Mouse (Mus musculus) cerebellum, postnatal 10 days (tissue): ENCODE data around the gene Med25.
"Not testable (repeated sequence)": the region's sequence is repeated elsewhere in the genome, so short reads cannot be mapped to it uniquely, and the experiment has no call there.

Source experiments
- DNase-seq, 2 experiments: peaks; one replicate each; pipeline ENCODE4 v3.0.0; 2021; ENCODE audit warnings: mixed read lengths in 2 of 2

Med25 gene

DNA sequence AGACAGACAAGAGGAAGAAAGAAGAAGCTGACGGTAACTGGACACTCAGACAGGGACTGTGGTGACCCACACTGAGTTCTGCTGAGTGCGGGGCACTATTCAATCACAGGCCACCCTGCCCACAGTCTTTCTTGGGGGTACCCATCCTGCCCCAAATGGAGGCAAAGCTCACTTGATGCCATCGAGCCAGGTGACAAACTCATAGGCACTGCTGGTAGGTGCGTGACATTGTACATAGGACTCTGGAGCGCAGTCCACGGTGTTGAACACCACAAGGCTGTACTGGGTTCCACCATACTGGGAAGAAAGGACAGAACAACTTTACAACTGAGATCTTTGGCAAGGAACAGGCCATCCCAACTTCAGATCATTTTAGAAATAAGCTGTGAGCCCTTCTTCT, 901 bp downstream of the Med25 start:
- no peak for DNase-seq

DNA sequence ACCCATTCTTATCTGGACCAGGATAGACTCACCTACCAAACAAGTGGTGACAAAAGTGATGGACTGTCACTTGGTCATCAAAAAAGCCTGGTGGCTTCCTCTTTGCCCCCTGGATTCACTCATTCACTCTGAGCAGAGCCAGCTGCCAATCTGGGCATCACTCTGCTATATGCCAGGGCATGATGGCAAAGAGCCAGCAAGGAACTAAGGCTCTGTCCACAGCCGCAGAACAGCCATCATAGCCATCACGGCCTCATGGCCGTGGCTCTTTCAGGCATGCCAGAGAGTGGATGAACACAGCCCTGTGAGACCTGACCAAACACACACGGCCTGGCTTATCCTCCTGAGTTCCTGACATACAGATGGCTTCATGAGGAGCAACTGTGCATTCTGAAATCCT, 1.8 kb downstream of the Med25 start:
- DNase-seq = peak; percentile 70

DNA sequence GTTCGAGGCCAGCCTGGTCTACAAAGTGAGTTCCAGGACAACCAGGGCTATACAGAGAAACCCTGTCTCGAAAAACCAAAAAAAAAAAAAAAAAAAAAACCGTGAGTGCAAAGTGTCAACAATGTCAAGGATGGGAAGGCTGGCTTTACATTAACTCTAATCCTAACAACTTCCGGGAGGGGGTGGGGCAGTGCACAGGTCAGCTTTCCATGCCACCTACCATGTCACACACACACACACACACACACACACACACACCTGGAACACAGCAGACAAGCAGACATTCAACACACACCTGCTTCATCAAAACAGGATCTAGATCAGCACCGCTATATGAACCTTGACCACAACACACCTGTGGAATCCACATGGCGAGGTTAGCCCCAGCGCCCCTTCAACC, 2.3 kb downstream of the Med25 start:
- DNase-seq = no peak

DNA sequence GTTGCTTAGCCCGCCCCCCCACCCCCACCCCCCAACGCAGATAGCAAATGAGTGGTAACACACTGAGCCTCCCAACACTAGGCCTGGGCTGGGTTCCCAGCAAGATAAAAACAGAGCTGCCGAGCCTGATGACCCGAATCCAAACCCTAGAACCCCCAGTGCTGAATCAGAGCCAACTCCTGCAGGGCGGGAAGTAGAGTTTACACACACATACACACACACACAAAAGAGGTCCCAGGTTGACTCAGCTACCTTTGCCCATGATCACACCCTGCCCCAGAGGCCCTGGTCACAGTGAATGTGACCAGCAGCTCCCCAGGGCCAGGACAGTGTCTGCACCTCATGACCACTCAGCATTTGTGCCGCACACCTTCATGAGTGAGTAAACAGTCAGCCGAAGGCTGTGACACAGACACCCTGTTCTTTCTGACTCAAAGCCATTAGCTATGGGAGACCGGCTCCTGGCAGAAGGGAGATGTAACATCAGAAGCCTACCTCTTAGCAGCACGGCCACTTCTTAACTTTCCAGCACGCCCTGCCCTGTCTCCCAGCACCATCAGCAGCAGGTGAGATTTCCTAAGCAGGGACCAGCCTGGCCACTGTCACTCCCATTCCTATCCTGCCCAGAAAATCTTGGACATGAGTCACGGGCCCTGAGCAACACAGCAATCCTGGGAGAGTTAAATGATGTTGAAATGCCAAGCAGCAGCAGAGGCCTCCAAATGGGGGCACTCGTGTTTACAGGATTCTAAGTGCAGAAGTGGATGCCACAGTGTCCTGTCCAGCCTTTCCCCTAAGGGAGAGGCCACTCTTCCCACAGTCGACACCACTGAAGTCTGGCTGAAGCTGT, 4.0 kb downstream of the Med25 start:
- DNase-seq = peak; percentile 65 to 69

DNA sequence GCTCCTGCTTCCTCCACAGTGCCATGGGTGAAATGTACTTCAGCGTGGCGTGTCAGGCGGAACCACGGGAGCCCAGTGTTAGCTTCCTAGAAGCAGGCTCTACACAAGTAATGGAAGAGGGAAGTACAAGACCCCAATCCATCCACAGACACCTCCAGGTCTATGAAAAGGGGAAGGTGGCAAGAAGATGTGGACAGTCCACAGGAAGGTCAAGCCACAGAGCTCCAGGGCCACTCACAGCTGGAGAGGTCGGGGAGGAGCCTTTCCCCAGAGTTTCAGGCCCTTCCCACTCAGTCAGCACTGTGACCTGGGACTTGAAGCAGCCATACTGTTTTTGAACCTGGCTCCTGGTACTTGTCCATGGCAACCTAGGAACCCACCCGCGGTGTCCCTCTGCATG, 5.5 kb downstream of the Med25 start:
- no peak for DNase-seq

DNA sequence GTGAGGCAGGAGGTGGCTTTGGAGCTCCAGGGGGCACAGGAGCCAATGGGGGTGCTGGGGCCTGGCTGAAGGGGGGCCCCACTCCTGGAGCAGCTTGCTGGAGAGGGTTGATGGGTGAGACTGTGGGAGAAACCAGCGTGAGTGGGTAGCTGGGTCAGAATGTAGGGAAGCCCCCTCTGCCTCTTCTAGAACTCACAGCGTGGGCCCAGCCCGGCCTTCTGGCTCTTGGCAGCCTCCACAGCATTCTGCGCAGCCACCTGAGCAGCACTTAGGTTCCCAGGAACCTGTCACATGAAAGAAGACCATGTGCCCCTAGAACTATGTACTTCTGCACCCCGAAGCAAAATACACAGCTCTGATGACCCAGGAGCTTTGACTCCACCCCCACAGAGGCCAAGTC, 7.9 kb downstream of the Med25 start:
- peak in 1 of 2 experiments; percentile 56 for DNase-seq

DNA sequence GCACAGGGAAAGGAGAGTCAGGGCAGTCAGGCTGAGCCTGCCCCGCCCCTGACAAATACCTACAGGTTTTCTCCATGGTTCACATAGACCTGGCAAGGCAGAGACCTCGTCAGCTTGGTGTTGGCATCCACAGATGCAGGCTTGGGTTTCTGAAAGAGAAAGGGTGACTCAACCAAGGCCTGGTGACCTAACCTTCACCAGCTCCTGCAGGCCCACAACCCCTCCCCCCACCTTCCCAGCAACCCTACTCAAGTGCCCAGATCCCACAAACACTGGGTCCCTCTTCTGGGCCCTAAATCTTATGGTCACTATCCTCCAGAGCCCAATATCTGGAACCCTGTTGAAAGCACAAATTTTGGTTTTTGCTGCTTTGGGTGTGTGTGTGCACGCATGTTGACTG, 9.5 kb downstream of the Med25 start:
- DNase-seq = peak in 1 of 2 experiments; percentile 14

DNA sequence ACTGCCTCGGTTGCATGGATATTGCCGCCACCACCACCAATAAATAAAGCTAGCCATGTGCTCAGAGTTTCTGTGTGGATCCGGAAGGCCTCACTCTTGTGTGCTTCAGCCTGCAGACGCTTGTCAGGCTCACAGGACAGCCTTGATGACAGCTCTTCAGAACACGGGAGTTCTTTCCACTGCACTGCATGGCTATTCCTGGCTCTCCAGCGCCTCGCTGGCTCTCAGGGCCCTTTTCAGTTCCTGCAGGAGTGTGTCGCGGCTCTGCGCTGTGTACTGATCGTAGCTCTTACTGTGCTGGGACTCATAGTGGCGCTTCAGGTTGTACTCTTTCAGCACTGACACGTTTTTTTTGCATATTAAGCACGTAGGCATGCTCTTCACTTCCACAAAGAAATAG, 14.7 kb downstream of the Med25 start:
- DNase-seq = no peak

DNA sequence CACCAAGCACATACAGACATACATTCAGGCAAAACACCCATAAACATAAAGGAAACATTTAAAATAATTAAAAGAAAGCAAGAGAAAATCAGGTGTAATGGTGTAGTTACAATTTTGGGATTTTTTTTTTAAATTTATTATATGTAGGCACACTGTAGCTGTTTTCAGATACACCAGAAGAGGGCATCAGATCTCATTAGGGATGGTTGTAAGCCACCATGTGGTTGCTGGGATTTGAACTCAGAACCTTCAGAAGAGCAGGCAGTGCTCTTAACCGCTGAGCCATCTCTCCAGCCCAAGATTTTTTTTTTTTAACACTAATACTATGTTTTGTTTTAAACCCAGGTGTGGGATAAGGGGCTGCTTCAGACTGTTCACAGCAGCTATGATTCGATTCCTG, 20.7 kb downstream of the Med25 start:
- not testable (repeated sequence) for DNase-seq

DNA sequence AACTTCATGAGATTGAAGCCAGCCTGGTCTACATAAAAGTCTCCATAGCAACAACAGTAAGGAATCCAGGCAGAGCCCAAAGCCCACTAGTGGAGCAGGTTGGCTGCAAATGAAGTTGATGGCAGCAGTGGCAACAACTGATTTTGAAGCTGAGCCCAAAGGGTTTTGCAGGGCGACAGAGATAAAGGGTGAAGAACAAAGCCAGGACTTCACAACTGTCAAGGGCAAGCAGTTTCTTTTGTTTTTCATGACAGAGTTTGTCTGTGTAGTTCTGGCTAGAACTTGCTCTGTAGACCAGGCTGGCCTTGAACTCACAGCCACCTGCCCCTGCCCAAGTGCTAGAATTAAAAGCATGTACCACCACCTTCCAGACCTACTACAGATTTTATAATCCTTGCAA, 21.3 kb downstream of the Med25 start:
- no peak for DNase-seq

DNA sequence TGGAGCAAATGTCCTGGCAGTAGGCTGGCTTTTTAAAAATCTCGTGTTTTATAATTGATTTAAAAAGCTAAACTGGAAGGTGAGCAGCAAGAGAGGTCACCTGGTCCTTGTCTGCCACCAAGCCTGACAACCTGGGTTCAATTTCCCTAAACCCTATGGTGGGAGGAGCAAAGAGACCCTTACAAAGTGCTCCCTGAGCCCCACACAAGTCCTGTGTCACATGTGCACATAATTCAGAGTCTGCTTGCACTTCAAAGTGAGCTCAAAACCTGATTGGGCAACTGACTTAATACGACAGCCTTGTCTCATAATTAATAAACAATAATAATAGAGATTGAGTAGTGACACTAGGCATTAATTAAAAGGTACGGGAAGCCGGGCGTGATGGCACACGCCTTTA, 21.9 kb downstream of the Med25 start:
- no peak for DNase-seq

DNA sequence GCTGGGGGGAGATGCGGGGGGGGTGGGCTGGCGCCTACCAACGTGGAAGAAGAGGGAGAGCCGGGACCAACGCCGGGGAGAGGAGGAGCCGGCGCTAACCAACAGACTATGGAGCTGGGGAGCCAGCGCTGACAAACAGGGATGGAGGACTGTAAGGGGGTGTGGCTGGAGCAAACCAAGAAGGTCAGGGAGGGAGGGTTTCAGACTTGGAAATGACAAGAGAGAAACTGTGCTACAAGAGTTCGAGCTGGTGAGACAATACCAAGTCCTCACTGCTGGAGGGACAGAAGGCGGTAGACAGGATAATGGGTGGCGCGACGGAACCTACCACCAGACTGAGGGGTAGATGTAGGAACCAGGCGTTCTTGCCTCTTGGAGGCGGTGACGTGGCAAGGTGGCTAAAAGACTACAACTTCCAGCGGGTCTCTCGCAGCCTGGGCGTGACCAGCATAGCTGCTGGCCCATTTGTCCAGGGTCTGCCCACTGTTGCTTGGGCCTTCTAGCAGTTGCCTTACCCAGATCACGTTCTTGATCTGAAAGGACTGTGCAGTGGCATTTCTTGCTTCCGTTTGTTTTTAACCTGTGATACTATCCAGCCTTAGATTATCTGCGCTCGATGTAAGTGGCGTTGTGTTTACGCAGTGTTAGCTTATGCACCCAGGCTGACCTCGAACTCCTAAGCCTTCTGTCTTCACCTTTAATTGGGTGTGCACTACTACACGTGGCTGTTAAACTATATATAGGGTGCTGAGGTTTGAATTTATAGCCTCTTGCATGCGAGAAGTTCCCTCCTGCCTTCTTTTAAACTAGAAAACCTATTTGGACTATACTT, 22.6 kb downstream of the Med25 start, which contains the start of gene Ptov1:
Ptov1 (minus strand) TSS at position 92 of the 832 bp plus-strand sequence.
- peak; percentile 94 to 96 for DNase-seq

DNA sequence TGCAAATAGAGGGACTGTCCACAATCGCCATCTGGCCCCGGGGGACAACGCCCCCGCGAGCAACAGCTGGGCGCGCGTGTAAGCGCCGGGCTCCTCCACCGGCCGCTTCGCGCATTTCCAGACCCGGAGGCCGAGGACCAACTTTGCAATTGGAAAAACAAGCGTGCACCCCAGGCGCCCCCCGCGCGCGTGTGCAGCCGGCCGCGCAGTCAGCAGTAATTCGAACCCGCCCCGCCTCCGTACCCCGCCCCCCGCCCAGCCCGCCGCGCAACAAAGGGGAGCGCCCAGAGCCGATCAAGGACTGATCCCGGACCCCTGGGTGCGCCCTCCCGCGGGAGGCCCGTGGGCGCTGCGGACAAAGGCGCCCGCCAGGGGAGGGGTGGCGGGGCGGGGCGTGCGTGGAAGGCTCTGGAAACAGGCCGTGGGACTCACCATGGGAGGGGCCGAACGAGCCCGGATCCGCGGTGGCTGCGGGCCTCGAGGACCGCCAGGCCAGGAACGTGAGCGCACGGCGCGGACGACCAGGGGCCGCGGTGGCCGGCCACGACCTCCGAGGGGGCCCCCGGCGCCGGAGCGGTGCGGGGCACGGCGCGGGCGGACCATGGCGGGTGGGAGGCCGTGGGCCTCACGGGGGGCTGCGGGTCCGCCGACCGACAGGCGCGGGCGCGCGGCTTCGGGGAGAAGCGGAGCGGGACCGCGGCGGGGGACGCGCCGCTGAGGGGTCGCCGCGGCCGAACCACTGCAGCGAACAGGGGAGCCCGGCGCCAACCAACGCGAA, 23.4 kb downstream of the Med25 start:
- DNase-seq = peak; percentile 75 to 77

DNA sequence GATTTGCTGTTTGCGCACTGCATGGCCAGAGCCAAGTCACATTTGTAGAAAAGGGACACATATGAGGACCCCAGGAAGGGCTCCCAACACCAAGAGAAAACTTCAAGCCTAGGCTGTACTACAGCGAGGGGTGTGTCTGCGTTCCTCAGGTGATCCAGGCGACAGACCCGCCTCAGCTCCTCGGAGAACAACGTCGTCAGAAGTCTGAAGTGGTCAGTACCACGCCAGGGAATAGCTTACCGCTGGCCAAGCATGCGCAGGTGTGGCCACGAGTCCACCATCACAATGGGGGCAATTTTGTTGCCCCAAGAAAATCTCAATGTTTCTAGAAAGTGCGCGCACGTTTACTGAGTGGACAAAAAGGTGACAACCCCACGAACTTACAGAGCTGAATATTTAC, 24.0 kb downstream of the Med25 start:
- peak; percentile 28 to 36 for DNase-seq

DNA sequence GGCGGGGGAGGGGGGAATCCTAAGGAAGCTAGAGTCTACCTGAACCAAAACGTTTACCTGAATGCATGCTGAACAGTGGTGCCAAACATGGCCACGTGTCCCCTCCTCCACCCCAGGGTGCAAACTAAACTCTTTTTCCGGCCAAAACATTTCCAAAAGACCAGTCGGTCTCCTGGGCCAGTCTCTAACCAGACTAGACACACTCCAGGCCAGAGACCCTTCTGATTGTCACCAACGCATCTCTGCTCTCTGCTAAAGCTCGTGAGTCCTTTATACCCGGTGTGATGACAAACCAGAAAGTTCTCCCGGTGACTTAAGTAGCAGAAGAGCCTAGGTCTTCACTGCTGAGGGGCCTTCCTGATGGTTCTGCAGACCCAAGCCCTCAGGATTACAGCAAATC, 24.7 kb downstream of the Med25 start:
- DNase-seq = peak in 1 of 2 experiments; percentile 24

DNA sequence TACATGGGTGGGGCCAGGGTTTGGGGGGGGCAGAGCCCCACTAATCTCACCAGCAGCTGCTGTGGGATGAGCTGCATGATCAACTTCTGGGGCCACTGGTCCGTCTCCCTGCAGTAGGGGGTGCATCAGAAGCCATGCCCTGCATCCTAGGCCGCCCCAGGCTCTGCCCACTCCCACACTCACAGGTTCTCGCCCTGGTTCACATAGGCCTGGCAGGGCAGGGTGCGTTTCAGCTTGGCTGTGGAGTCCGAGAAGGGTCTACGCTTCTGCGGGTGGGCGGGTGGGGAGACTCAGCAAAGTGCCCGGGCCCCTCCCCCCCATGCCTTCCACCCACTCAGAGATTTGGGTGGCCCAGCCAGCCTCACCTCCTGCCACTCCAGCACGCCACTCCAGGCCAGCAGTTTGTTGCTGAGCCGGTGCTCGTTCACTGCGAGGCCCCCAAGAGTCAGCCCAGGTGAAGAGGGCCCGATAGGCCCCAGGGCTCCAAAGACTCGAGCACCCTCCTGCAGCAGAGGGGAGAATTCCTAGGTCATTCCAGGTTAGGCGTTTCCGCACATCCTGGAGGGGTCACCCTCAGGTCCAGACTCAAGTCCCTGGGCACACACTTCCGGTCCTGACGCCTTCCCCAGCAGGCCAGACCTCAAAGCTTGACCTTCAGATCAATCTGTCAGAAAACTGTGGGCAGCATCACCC, 25.4 kb downstream of the Med25 start:
- DNase-seq = peak; percentile 32 to 35

DNA sequence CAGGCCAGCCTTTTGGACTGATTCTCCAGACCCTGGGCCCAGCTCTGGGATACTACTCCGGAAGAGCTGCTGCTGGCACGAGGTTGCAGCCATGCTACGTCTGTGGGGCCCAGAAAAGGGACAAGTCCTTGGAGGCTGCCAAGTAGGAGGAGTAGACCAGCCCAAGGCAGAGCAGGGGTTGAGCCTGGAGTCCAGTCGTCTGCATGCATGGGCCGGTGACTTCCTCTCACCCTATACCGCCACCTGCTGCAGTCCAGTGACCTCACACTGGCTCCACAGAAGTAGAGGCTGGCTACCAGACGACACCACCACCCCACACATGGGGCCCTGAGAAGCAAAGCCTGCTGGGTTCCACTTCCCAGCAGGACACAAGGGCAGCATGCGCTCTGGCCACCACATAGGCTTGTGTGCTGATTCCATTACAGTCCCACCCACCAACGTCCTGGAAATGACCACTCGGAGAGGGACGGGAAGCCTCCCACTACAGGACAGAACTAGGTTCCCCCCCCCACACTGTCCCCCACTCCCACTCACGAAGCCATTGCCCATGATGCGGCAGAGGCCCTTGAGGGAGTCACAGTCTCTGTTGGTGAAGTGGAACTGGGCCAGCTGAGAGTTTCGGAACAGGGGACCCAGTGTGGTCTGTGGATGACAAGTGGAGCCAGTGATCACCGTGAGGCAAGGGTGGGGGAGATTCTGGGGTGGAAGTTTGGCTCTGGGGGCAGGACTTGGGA, 26.1 kb downstream of the Med25 start:
- DNase-seq = peak; percentile 51

DNA sequence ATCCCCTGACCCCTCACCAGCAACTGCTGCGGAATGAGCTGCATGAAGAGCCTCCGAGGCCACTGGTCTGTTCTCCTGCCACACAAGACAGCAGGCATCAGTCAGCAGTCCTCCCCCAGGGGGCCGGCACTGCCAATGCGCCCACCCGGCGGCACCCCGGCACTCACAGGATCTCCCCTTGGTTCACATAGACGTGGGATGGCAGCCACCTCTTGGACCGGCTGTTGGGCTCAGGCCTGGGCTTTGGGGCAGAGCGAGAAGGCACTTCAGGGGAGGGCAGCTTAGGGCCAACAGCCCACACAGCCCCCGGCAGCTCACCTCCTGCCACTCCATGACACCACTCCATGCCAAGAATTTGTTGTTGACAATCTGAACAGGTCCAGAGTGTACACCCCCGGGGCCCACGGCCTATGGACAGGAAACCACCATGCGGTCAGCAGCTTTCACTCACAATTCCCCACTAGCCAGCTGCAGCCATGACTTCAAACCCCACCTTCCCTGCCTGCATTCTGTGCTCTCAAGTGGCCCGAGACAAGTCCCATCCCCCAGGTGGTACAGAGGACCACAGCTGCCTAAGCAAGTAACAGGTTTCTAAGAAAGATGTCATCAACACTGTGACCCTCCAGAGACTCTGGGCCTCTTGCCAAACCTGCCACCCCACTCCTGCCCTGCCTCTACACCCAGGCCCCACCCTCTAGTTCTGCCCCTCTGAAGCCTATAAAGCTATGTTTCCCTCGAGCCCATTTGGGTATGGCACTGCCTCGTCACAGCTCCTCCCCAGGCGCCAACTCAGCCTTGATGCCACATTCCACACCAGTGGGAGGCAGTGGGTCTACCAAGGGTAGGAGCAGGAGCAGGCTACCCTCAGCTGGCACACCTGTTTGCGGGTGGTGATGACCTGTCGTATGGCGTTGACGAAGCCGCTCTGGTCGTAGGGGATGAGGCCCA, 27.6 kb downstream of the Med25 start:
- peak; percentile 52 to 56 for DNase-seq

DNA sequence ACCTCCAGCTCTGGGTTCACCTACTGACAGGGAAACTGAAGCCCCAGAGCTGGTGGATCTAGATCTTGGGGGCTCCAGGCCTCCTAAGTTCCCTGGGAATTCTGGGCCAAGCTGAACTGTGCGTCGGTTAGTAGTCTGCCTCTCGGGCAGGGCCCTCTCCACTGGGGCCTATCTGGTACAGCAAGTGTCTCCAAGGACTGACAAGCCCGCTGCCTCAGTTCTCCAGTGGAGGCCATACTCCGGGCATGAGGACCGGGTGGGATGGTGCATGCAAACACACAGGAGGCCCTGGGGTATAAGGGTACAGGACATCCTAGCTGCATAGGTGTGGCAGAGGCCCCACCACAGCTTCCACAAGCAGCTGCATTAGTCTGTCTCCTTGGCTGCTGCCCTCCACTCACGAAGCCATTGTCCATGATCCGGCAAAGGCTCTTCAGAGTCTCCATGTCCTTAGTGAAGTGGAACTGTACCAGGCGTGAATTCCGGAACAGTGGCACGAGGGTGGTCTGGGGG, 28.5 kb downstream of the Med25 start:
- no peak for DNase-seq

DNA sequence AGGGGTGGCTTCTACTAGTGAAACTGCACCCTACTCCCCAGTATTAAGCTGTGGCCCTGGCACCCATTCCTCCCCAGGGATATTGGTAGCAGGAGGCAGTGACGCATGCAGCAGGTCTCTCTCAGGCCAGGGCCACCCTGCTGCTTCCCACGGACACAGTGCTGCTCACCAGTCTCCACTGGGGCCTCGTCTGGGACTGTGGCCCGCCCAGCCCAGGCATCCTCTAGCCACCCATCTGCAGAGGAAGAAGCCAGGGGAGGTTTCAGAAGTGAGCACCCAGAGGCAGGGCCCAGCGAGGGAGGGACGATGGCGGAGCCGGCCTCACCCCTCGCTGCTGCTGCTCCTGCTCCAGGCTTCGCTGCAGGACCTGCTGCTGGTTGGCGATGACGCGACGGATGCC, 29.3 kb downstream of the Med25 start:
- DNase-seq = peak in 1 of 2 experiments; percentile 27
